Mouse (Mus musculus) layer of hippocampus, postnatal 25 days (tissue): ENCODE data around the gene Tdrd3. TPM values are rescaled to one million over a fixed set of nuclear protein-coding genes. Genes with fewer than 3 reads are reported as not detected.

Experiments used
- DNase-seq, 2 experiments: peaks; one replicate each; pipeline ENCODE4 v3.0.0; 2022; ENCODE audit warnings: mixed read lengths in 2 of 2, low spot score in 1 of 2; ENCODE audit errors: extremely low spot score in 1 of 2
- total RNA-seq, 2 experiments: library from RNA; stranded (reverse); gene quantifications; 2 replicates each; pipeline ENCODE4 v1.2.3; 2021

Tdrd3 gene
- 10 to 100 TPM; 25.8 to 28.1 TPM for total RNA-seq

DNA sequence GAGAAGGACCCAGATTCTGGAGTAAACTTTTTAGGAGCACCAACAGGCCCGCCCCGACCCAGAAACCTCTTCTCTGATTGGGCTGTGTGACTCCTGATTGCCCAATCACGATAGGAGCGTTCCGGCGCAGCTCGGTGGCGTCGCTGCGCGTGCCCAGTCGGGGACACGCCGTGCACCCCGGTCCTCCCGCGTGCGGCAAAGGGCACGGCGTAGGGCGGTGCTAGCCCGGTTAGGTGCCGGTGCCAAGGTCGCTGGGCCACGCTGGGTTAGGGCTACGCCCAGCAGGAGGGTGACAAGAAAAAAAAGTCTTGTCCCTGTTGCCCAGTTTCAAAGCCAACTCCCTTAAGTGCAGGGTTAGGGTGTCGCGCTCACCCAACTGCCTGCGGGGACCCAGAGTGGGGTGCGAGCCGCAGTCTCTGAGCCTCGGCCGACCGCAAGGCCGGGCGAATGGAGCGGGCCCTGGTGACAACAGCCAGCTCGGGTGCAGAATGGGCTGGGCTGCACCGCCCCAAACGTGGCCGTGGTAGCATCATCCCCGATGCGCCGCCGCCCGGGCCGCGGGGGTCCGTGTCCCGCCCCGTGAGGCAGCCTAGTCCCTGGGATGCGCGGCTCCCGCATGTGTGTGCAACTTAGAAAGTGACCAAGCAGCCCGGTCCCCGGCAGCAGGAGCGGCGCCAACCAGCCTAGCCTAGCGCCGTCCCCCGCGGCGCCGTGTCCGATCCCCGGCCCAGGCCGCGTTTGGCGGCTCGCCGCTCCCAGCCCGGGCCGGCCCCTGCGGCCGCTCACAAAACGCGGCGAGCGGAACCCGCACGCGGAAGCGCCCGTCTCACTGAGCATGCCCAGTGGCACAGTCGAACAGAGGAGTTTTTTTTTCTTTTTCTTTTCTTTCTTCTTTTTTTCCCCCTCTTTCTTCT, at the start of gene Tdrd3:
Tdrd3 (plus strand) TSS at position 832 of the 914 bp plus-strand sequence.
- DNase-seq, result peak; percentile 83 to 87

DNA sequence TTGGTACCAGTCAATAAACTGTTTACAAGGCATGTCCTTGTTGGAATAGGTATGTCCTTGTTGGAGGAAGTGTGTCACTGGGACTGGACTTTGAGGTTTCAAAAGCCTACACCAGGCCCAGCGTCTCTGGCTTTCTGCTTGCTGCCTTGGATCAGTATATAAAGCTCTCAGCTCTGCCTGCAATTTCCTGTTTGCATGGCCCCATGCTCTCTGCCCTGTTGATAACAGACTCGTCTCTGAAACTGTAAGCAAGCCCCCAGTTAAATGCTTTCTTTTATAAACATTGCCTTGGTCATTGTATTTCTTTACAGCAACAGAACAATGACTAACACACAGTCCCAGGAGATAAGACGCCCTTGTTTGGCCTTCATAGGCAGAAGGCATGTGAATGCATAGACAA, 49.3 kb upstream of the Tdrd3 start:
- DNase-seq, result no peak

DNA sequence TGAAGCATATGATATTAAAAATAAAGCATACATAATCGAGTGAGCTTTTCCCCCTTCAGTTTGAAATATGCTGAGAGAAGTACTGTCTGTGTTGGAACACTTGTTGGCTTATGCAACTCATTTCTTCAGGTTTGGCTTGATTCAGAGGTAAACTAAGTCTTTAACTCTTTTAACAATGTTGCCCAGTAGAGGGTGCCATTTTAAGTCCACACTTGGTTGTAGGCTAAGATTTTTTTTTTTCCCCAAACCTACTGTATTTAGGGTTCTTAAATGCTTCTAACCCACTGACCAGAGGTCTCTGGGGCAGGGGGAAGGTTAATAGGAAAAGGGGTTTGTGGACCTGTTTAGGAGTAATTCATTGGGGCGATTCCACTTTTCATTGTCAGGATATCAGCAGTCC, 33.4 kb upstream of the Tdrd3 start:
- no peak for DNase-seq

DNA sequence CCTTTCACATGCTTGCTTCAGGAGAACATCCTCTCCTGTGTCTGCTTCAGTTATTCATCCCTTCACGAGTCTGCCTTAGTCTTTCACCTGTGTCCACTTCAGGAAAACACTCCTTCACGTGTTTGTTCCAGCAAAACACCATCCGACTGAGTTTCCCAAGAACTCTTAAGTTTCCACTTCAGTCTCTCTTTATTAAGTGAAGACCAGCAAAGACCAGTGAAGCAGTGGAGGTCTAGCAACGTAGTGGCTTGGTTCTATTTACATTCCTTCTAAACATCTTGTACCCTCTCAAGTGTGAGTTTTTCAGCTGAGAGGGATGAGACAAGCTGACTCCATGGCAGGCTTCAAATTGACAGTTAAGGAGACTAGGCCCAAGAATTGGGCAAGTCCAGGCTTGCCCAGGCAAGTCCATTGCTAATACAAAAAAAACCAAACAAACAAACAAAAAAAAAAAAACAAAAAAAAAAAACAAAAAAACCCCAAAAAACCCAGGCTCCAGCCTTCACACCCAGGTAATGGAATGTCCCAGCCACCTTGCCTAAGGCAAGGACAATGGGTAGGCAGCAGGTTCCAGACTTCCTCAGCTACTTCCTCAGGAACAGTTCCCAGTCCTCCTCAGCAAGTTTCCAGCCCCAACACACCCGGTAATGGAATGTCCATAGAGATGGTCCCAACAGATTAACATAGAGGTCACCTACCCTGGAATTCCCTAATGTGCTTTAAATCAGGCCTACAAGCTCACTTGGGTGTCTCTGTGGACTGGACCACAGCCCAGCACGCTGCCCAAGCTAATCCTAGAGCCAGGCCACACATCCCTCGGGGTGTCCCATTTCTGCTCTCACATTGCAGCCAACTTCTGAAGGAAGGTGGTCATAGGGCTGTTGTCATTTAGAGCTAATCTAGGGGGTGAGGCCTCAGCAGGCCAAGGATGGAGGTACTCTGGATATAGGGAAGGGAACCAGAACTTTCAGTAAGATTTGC, 31.9 kb upstream of the Tdrd3 start:
- DNase-seq, result no peak

DNA sequence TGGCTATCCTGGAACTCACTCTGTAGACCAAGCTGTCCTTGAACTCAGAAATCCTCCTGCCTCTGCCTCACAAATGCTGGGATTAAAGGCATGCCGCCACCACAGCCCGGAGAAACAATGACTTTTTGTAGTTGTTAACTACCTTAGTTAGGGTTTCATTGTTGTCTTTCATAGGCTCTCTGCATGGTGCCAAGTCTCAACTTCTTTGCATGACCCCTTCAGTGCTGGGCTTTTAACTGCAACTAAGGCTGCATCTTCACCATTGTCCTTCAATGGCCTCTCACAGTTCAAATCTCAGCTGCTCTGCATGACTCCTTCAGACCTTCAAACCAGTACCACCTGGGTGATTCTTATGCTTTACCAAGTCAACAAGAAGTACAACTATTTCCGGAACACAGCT, 23.3 kb upstream of the Tdrd3 start:
- DNase-seq, result no peak

DNA sequence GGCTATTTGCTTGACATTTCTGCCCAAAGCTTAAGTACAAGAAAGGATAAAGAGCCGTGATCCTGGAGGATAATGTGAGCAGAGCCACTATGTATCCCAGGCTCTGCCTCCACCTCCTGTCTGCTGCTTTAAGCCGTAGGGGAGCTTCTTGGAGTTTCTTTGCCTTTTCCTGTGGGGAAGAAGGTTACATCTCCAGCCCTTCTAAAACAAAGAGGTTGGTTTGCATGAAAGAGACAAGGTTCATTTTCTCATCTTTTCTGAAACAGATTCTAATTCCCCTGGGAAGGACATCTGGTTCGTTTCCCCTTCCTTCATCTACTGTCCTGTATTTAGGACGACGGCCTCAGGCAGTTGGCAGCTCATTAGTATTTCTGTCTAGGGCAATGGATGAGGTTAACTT, 19.8 kb upstream of the Tdrd3 start:
- DNase-seq, result no peak

DNA sequence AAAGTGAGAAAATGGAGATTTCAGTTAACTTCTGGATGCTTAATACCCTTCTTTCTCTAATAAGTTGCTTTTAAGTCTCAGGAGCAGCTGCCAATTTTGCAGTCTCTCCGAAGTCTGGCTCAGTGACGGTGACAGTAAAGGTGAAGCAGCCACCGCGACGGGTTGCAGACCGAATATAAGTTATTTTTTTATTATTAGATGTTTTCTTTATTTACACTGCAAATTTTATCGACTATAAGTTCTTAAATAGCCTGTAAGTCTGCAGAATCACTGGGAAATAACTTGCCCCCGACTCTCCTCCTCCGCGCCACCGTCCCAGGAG, 992 bp upstream of the Tdrd3 start:
- no peak for DNase-seq

DNA sequence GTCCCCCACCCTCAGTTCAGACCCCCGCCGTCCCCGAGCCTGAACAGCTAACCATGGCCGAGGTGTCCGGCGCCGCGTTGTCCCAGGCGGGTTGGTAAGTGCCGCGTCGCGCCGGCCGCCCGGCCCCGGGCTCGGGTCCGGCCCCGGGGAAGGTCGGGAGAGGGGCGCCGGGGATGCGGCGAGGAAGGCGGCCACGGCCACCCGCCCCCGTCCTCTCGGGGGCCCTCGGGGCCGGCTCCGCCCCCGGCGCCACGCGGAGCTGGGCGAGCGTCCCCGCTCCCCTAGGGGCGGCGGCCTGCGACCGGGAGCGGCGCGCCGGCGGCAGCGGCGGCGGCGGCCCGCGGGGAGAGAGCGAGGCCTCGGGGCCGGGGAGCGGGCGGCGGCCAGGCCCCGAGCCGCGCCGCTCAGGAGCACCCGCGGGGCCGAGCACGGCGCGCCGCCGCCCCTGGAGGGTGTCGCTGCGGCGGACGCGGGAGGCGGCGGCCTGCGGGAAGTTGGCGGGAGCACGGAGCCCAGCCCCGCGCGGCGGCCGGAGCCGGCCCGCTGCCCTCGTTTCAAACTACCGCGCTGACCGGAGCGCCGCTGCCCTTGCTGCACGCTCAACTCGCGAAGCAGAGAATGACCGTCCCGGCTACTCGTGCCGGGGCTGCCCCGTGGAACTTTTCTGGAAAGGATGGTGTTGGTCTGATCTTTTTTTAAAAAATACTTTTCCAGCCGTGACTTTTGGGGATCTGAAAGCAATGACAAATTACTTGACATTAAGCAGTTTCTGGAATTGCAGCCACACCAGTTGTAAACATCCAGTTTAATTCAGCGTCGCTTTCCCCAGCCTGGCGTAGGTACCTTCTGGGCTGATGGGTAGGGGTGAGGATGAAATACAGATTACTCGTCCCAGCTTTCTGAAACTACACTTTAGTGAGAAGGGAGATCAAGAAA, 584 bp downstream of the Tdrd3 start:
- peak; percentile 29 for DNase-seq

DNA sequence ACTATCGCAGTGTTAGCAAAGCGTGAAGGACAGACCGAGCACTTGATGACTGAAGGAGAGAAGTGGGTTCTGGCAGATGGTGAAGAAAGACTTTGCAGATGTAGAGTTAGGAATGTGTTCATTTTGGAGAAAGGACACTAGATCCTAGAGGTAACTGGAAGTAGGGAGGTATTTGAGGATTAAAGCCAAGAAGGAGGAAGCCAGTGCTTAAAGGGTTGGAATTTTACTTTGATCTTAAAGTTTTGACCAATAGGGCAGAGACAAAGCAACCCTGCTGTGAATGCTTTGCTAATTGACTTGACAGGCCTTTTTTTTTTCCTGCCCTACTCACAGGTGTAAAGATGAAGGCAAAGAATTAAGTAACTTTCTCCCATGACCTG, 1.2 kb downstream of the Tdrd3 start:
- DNase-seq, result no peak

DNA sequence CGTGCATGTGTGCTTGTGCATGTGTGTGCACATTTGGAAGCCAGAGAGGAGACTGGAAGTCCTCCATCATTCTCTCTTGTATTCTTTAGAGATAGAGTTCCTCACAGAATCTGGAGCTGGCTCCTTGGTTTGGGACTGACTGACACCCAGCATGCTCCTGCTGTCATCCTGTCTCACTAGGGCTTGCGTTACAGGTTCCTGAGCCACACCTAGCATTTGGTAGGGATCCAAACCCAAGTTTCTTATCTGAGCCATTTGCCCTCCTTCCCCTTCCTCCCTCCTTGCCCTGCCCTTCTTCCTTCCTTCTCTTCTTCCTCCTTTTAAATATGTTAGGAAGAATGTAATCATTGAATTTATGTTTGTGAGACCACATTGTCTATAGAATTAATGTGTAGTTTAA, 3.3 kb downstream of the Tdrd3 start:
- DNase-seq, result no peak

DNA sequence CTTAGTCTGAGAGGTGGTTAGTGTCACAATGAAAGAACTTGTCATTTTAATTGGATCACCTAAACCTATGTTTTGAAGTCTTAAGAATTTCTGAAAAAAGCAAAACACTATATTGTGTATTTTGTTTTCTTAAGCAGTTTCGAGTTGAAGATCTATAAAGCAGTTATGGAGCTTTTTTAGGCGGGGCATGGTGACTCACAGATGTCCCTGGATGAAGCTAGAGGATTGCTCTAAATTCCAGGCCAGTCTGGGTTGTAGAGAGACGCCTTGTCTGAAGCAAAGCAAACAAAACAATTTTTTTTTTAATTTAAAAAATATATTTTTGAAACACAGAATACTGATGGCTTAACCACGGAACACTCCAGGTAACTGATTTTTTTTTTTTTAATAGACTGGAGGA, 4.1 kb downstream of the Tdrd3 start:
- DNase-seq, result no peak

DNA sequence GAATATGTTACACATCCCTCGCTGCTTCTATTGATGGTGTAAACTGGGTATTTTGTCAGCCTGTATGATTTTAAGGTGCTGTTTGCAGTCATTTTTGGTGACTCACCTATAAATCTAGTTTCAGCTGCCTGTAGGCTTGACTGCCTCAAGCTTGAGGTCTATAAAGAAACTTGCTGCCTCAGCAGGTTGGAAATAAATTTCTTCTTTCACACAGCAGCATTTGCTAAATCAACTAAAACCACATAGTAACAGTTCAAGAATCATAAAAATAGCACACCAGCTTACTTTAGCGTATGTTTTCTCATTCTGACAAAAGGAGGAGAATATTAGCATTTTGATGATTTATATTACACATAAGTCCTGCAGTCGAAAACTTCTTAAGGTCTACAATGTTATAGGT, 6.0 kb downstream of the Tdrd3 start:
- DNase-seq, result no peak

DNA sequence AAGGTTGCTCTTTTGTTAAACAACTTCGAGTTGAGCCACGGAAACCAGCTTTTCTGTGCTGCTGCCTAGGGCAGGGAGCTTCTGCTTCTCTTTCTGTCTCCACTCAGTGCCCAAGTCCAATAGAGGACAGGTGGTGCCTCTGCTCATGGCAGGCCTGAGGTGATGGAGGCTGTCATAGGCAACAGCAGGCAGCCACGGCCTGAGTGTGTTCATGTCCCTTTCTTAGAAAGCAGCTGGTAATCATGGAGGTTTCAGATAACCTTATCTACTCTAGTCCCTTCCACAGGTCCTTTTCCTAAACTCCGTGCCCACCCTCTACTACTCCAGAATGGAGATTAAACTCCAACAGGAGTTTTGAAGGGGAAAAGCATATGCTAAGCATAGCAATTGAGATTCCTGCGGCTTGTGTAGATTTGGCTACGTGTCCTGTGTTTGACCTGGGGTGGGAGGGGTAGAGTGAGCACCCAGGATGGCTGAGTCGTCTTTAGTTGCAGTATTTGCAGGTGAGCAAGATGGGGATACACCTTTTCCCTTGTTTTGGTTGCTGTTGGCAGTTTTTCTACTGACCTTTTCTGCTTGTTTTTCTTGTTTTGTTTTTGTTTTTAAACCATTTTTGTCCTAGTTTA, 10.0 kb downstream of the Tdrd3 start:
- DNase-seq, result no peak

DNA sequence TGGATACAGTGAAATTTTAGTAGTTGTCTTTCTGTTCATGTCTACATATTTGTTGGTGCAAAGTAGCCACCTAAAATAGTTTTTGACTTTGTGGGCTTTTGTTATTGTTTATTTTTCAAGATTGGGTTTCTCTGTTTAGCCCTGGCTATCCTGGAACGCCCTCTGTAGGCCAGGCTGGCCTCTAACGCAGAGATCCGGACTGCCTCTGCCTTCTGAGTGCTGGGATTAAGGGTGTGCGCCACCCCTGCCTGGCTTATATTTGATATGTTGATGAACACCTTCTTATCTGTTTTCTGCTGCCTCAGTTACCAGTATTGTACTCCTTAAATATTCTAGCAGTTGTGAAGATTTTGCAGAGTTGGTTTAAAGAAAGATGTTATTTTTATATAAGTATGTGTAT, 10.6 kb downstream of the Tdrd3 start:
- DNase-seq, result no peak

DNA sequence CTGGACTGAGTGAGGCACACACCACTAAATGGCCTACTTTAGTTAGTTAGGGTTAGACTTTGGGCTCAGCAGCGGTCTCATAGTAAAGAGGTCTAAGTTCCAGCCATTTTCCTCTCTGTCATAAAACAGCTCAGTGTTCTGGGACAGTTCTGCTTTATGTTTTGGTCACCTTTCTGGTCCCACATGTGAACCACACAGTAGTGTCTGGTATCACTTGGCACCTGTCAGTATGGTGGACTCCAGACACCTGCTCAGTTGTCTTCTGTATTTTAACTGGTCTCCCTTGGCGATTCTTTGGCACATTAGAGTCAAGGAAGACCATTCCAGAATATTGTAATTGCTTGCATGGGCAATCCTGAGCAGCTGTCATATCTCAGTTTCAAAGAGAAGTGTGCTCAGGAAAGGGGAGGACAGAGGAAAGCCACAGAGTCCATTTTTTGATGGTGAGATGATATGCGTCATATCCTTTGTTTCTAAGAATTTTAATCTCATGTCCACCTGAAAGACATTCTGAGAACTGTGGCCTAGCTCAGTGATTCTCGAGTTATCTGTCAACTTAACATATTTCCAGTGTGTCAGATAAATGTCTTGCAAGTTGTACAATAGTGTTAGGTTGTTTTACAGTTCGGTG, 11.3 kb downstream of the Tdrd3 start:
- no peak for DNase-seq

DNA sequence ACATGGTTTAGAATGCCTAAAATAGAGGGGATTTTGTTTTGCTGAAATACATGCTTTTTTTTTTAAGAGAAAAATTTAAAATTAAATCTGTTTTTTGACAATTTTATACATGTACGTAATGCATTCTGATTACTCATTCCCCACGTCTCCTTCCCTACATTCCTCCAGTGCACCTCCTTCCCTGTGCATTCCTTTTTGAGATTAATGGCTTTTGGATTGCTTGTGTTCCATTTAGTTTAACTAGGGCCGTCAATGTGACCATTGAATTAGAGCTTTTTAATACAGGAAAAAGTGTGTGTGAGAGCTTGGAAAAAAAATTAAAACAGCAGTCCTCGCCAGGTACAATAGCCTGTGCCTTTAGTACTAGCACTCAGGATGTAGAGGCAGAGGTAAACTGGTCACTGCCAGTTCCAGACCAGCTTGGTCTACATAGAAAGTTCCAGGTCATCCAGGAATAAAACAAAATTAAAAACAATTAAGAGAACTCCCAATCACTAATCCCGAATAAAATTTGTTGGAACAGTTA, 17.0 kb downstream of the Tdrd3 start:
- no peak for DNase-seq

DNA sequence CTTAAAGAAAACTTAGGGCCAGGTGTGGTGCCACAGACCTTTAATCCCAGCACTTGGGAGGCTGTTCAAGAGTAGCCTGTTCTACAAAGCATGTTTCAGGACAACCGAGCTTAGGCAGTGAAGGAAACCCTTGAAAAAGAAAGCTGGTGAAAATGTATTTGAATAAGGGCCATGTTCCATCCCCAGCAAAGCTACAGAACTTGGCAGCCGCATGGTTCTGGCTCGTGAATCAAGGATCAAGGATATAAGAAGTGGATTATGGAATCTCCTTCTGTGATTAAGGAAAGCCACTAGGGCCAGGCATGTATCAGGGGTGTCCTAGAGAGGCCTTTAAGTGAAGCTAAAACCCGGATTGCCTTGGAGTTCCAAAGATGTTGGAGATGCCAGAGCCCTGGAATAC, 18.9 kb downstream of the Tdrd3 start:
- no peak for DNase-seq

DNA sequence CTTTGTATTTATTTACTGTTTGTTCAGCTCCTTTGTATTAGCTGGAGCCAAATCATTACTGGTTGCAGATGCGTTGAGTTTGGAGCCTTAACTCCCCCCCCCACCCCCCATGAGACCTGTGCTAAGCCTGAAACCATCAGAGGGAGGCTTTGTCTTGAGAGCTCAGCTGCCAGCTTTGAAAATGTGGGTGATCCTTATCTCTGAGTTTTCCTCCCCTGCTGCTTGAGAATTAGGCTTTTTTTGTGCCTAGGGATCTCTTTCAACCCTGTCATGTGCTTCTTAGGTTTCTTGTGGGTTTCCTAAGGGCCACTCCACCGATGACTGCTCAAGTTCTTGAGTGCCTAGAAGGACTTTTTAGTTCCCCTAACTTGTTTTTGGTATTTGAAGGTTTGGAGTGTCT, 23.3 kb downstream of the Tdrd3 start:
- DNase-seq, result no peak

DNA sequence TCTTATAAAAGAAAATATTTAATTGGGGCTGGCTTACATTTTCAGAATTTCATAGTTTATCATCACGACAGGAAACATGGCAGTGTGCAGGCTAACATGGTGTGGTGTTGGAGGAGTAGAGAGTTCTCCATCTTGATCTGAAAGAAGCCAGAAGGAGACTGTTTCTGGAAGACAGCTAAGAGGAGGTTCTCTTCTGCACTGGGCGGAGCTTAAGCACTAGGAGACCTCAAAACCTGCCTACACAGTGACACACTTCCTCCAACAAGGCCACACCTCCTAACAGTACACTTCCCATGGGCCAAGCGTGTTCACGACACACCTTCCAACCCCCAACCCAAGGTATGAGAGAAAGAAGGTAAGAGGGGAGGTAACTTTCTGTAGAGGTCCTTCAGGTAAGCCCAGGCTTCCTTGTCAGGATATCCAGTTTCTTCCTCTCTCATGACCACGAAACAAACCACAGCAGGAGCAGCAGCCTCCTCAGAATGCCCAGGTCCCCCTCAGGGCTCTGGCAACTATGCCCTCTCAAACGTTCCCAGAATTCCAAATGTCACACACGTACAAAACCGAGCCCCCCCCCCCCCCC, 30.0 kb downstream of the Tdrd3 start:
- DNase-seq, result no peak
